Mouse (Mus musculus) mouse embryonic stem cell (cell line): ENCODE results near the gene Thumpd2.

Source experiments
- in situ Hi-C, 2 experiments: fragments of 300-500 bp; cut with MboI; formaldehyde crosslinking; loops; 1 replicate in 1 of 2; 3 replicates in 1 of 2; pipeline ENCODE4 v1.14.3; 2019 to 2020; ENCODE audit warnings: low sequenced_read_pairs in 2 of 2, low pct_unique_long_range_greater_than_20kb in 1 of 2, mixed read lengths in 1 of 2; ENCODE audit not compliant: unreplicated experiment in 1 of 2

Gene Thumpd2

DNA sequence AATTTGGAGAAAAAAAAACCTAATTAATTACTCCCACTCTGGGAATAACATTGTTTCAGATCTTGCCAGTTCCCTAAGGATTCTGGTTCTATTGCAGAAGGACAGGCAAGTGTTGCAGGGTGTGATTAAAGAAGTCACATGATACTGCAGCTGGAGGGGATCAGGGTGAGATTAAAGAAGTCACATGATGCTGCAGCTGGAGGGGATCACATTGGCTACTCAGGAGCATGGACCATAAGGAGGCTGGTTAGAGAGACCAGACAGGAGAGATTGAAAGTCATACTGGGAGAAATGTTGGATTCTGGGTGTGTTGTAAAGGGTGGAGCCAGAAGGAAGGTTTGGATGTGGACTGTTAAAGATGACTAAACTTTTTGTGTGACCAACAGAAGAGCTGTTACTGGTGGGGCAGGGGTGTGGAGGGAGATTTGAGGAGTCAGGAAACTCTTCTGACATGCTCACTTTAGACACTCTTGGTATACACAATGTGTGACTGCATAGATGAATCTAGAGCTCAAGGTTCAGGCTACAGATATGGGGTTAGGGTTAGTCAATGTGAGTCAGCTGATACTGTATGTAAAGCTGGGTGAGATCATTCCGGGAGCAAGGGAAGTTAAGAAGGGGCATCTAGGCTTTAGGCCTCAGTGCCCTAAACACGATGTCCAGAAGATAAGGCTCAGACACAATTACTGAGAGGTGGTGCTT, 26.0 kb downstream of the Thumpd2 start:
- in situ Hi-C loops, result no loop called here

DNA sequence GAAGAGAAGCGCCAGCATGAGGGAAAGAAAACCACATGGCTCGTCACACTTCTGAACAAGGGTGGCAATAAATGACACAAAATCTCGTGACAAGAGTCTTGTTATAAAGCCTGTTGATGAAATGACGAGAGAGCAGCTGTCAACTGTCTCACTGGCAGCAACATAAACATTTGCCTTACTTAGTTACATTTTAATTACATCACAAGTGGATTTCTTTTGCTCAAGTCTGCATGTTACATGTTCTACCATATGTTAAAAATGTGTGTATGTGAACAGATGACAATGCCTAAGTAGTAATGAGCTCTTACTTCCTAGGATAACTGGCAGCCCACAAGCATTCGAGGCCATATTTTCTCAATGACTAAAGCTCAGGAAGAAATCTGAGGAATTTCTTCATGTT, 29.5 kb downstream of the Thumpd2 start:
- in situ Hi-C loops, result no loop called here

GRCm38 (mm10) chr17:81032957-81033356, 31.9 kb downstream of the Thumpd2 start:
- in situ Hi-C loops, result no loop called here

DNA sequence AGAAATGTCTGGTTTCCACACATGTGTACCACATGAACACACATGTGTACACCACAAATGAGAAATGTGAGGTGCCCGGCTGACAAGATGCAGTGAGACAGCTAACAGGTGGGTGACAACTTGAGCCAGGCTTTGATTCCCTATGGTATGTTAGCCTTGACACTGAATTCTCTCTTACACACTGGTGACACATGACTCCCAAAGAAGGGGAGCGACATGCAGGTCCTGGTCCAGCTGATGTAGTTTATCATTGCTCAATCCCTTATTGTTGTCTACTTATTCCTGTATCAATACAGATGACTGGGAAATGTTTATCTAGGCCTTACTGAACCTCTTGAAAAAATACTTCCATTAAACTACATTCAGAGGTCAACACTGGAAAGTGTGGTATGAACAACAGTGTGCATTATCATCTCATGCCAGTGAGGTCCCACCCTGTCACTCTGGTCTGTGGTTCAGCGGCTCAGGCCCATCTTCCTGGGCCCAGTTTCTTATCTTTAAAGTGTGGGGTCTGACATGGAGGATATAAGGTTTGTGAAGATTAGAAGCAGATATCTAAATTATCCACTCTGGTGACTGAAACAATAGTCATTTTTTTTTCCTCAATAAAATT, 32.9 kb downstream of the Thumpd2 start:
- in situ Hi-C loops, result no loop called here

DNA sequence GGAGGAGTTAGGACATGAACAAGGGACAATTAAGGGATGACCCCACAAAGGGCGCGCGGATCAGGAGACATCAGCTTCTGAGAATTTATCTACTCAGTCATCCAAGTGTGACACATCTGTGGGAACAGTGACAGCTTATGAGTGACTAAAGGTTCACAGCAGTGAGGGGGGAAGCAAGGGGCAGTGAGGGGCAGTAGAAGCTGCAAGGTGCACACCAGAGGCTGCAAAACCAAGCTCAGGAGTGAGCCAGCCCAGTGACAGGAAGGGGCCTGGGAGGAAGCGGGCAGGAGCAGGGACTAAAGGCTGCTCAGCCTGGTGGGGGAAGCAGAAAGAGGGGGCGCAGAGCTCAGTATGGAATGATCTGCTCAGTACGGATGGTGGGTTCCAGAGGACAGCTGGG, 37.6 kb downstream of the Thumpd2 start:
- in situ Hi-C loops, result no loop called here

- in situ Hi-C loops, result no loop called here
These were observed 47.8 kb downstream of the Thumpd2 start for GRCm38 (mm10) chr17:81017132-81017531.

DNA sequence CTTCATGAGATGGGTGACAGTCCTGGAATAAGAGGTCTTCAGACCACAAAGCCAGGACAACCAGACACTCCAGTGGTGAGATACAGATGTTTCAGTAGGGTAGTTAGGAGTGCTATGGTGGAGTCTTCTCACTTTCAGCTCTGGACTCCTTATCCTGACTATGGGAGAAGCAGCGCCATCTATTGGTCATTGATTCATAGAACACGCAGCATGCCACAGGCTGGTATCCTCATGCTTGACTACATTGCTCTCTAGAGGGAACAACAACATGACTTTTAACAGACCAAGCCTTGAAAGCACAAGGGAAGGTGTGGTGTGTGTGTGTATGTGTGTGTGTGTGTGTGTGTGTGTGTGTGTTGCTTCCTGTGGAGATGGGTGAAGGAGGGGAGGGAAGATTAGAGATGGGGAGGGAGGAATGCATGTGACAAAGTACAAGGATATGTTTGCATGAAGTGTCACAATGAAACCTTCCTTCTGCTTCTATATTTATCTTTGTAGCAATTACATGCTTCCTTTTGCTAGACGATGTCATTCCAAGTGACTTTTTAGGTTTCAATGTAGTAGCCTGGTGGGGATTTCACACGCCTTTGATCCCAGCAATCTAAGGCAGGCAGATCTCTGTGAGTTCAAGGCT, 49.0 kb downstream of the Thumpd2 start:
- in situ Hi-C loops, result no loop called here

DNA sequence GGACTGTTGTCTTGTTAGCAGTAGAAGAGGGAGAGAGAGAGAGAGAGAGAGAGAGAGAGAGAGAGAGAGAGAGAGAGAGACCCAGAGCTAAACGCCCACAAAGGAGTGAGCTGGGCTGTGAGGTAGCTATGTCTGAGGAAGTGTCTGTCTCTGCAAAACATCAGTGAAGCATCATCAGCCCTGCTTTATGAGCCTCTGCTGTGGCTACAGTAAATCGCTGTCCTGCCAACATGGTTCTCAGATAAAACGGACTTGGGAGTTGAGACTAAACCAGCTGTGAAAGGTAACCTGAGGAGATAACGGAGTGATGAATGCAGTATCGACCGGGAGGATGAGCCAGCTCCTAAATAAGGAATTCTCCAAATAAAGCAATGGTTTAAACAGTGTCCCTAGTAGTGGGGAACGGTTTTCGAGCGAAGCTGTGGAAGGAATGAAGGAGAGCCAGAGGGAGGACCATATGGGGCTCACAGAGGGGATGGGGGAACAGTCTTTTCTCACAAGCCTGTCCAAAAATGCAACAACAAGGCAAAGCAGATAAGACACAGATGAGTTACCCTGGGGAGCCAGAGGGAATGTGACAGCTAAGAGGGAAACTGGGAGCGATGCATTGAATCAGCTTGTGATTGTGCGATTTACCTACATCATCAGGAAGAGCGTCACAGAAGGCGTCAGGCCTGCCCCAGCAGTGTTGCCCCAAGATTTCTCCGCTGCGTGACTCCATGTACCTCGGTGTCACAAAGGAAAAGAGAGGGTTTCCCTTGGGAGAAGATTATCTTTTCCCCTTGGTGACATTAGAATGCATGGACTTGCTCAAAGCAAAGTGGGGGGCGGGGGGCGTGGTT, 53.8 kb downstream of the Thumpd2 start:
- in situ Hi-C loops, result no loop called here

DNA sequence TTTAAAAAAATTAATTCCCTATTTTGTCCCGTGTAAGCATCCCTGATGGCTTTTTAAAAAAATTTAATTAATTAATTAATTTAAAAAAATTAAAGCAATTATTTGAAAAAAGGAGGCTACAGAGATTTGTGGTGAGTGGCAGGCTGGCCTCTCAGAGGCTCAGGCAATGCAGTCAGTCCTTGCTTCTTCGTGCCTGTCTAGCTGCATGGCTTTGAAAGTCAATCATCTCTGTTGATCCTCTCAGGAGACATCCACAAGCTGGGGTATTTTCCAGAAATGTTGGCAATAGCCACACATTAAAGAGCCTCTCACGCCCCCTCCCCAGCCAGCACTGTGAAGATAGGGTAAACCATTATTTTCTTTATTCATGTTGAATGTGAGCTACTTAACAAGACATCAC, 54.7 kb downstream of the Thumpd2 start:
- in situ Hi-C loops, result no loop called here

DNA sequence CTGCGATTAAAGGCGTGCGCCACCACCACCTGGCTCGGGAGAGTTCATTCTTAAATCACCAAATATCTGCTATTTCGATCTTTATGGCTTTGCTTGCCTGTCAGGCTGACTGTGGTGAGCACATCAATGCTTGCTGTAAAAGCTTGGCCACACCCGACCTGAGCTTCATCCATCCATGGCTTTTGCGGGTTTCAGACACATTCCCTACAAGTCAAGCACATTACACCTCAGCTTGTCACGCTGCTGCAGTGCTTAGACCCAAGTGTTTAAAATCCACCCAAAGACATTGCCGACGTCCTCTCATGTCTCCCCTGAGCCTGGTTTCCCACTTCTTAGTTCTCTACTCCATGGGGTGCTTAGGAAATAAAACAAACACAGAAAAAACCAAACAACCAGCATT, 55.8 kb downstream of the Thumpd2 start:
- in situ Hi-C loops, result no loop called here

GRCm38 (mm10) chr17:81005292-81005691, 59.6 kb downstream of the Thumpd2 start:
- in situ Hi-C loops, result no loop called here

DNA sequence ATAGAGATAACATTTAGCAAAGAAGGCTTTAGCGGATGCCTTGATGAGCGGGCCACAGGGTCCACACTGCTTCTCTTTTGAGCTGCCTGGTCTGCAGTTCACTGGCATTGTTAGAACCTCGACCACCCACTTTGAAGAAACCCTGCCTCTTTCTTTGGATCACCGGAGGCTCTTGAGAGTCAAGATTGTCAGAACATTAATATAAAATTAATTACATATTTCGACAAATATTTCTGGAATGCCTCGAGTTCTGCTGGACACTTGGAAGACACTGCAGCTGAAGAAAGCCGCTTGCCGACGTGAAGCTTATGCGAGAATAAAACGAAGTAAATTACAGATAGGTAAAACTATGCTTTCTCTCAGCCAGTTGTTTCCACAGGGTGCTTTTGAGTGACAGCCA, 60.4 kb downstream of the Thumpd2 start:
- in situ Hi-C loops, result no loop called here

DNA sequence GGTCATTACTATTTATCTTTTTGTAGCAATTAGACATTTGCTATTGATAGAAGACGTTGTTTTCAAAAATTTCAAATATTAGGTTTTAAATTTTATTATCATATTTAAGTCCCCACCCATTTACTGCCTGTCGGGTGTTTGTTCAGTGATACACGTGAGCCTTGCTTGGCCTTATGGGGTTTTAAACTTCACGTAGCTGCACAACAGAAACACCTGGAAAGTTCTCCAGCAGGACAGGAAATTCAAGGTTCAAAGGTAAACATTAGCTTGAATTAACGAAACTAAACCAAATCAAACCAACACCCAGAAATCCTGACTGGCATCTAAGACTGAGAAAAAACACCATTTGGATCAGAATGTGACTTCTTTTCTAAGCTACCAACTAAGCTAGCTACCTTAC, 62.8 kb downstream of the Thumpd2 start:
- in situ Hi-C loops, result no loop called here

- in situ Hi-C loops, result no loop called here
These were observed 63.2 kb downstream of the Thumpd2 start for GRCm38 (mm10) chr17:81001647-81002046.

DNA sequence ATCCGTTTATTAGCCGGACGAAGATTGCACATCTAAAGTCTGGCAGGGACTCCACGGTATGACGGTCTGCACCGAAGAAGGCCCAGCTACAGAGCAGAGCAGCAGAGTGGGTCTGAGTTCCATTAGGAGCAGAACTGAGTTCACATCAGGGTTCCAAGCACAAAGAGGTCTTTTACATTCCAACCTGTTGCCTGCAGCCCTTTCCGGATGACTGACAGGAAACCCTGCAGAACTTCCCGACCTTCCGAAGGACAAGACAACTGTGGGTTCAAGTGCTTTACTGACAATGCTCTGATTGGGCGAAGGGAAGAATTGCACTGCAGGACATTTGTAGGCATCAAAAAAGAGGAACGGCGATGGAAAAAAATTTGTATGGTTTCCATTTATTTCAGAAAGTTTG, 63.9 kb downstream of the Thumpd2 start:
- in situ Hi-C loops, result no loop called here

GRCm38 (mm10) chr17:80998958-80999357, 65.9 kb downstream of the Thumpd2 start:
- in situ Hi-C loops, result loop anchor here (25.0 kb wide), 2 partner anchors 387 to 412 kb away; partner anchors contain the start of gene Cdkl4 (in 1 of the 2)

DNA sequence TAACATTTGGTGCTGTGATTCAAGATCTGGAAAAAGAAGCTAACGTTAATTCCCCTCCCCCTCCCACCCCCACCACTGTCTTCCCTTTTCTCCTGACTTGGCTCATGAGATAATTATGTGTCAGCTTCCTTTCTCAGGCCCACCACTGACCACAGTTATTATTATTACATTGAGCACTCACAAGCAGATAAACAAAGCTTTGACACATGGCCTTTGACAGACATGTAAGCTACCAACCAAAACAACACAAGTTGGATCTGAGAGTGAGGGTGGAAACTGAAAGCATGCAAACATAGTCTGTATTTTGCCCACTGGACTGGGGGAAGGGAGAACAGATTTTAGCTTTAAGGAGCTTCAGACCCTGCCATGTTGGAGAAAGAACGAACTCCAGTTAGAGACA, 67.7 kb downstream of the Thumpd2 start:
- in situ Hi-C loops, result loop anchor here (25.0 kb wide), 2 partner anchors 385 to 410 kb away; partner anchors contain the start of gene Cdkl4 (in 1 of the 2)

- in situ Hi-C loops, result loop anchor here (25.0 kb wide), 2 partner anchors 379 to 404 kb away; partner anchors contain the start of gene Cdkl4 (in 1 of the 2)
These were observed 73.3 kb downstream of the Thumpd2 start for GRCm38 (mm10) chr17:80991535-80992127.
